Mouse (Mus musculus): ENCODE data around the gene Smyd4. TPM values are rescaled to one million over a fixed set of nuclear protein-coding genes. Genes with fewer than 3 reads are reported as not detected.

The Smyd4 gene
- polyA plus RNA-seq (2012; rRNA removed) = 6.7 and 6.8 TPM in 2 replicates

DNA sequence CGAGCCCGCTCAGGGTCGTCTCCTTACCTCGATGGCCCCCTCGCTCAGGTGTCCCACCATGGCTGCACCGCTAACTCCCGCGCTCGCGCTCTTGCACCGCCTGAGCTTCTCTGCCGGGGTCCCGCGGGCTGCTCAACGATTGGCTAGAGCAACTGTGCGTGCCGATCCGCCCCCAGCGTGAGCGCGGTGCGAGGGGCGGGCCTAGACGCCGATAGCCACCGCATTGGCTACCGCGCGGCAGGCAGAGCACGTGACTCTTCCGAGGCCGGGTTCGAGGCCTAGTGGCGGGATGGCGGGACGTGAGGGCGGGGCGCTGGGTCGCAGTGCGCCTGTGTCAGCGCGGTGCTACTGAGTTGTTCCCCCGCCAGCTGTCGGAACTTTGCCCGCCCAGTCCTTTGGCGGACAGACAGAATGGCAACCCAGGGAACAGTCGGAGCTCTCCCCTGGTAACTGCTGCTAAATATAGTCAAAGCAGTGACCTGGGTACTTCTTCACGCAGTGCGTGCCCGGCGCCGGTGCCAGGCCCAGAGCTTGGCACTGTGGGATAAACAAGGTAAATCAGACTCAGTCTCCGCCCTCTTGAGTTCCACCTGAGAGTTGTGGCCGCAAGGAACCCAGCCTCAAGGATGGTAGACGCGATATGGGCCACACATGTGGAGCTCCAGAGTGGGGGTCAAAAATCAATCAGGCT is at the start of gene Smyd4, which contains the start of gene Rpa1:
TSS of gene Smyd4 (plus strand) at position 235 of the 691 bp plus-strand sequence.
TSS of gene Rpa1 (minus strand) at position 126 of the 691 bp plus-strand sequence.
- peak; percentile 89 for DNase-seq (ENCODE audit: low spot score)

- DNase-seq (ENCODE audit: low spot score) = no peak
These were observed 49.7 kb upstream of the Smyd4 start for GRCm38 (mm10) chr11:75298491-75298890.

- no peak for DNase-seq (ENCODE audit: low spot score)
These were observed 48.4 kb upstream of the Smyd4 start for GRCm38 (mm10) chr11:75299786-75300185.

DNA sequence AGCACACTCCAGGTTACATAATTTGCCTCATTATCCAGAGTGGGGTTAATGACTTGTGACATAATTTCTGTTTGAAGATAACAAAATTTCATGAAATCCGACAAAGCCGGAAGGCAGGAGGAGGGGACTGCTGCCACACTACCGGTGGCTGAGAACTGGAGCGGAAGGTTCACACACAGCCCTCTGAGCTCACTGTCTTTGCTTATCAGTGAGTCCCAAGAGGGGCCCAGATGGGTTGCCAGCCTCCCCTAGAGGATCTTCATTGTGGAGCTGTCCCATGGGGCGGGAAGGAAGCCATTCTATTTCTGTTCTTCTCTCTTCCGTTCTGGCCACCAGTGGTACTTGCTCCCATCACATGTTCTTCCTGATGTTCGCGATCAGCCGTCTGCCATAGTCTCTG is 47.3 kb upstream of the Smyd4 start:
- DNase-seq (ENCODE audit: low spot score) = no peak

- DNase-seq (ENCODE audit: low spot score) = no peak
These were observed 43.4 kb upstream of the Smyd4 start for GRCm38 (mm10) chr11:75304797-75305196.

DNA sequence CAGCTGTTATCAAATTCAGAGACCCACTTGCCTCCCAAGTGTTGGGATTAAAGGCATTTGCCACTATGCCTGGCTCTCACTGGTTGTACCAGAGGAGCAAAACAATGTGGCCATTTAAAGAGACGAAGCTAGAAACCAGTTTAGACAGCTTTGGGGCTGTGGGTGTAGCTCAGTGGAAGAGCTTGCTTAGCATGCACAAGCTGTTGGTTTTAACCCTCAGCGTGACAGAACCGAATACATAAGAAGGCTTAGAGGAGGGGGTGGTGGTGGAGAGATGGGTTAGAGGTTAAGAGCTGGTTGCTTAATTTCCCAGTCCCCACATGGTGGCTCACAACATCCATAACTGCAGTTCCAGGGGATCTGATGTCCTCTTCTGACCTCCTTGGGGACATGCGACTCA is 39.6 kb upstream of the Smyd4 start:
- no peak for DNase-seq (ENCODE audit: low spot score)

- no peak for DNase-seq (ENCODE audit: low spot score)
These were observed 37.4 kb upstream of the Smyd4 start for GRCm38 (mm10) chr11:75310813-75311212.

- DNase-seq (ENCODE audit: low spot score) = no peak
These were observed 36.5 kb upstream of the Smyd4 start for GRCm38 (mm10) chr11:75311751-75312150.

DNA sequence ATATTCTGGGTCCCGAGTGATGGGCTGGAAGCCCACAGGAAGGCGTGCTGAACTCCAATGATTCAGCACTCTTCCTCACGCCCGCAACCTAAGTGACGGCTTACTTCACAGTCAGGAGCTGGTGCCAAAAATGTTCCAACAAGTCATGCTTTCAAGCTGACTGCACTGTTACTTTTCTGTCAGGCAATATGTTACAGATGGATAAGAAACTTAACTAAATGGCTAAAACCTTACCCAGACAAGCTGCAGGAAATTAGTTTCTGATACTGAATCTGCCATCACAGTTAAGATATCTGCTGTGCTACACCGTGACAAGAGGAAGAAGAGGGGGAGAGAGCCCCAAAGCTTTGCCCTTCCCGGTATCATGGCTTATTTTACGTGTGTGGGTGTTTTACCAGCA is 34.4 kb upstream of the Smyd4 start:
- DNase-seq (ENCODE audit: low spot score) = no peak

DNA sequence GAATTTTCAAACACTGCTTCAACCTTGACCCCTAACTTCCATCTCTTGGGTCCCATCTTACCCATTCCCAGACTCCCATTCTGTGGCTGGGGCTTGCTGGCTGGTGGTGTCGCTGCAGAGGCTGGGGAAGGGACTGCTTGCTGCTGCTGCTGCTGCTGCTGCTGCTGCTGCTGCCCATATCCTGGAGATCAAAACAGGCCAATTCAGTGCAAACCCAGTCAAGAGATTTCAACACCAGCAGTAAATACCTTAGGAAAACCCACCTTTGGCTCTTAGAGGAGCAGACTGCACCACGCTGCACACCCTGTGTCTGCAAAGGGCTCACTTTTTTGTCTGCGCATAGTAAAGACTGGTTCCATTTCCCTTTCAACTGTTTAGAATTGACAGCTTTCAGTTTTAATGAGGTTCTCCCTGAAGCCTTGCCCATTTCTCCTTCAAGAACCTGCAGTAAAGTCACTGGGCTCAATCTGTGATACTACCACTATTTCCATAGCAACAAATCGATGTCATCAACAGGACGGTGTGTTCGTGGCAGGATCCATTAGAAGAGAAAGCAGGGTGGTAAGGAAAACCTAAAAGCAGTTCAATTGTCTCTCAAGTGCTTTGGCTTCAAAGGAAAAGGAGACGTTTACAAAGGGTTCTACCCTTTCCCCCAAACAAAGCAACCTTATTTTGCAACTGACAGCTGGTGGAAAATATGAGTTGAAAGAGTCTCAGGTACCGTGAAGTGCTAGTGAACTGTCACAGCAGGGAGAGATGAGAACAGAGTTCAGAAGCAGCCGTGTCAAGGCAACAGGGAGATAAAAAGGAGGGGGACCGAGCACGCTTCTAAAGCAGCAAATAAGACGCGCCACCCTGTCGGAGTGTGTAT is 29.6 kb upstream of the Smyd4 start:
- DNase-seq (ENCODE audit: low spot score) = no peak

DNA sequence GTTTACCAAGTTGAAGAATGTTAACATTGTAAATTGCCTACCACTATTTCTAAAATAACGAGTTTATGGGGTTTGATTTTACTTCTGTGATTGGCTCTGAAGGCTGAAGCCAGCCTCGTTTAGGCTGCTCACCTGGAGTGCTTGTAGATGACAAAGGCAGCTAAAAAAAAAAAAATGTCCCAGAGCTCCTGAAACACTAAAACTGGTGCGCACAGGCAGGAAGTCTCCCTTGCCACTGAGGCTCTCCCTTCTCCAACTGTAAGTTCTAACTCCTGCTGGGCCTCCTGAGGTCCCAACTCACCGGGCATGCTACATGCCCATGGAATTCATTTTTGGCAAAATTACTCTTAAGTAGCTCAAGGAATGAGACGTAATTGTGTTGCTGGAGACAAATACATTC is 29.0 kb upstream of the Smyd4 start:
- DNase-seq (ENCODE audit: low spot score) = no peak

- DNase-seq (ENCODE audit: low spot score) = no peak
These were observed 24.9 kb upstream of the Smyd4 start for GRCm38 (mm10) chr11:75323326-75323737.

DNA sequence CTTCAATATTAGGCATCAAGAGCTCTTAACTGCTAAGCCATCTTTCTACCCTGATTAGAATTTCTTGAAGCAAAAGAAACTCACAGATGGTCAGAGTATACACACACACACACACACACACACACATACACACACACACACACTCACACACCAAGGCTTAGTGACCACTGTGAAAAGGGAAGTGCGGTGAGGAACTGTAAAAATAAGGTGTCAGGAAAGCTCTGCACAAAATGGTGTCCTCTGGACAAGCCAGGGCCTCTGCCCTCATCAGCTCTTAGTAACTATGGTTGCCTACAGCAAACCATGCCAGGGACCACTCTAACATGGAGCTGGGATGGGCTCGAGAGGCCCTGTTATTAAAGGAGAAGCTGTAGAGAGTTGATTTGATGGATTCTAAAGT is 23.8 kb upstream of the Smyd4 start:
- DNase-seq (ENCODE audit: low spot score) = no peak

- DNase-seq (ENCODE audit: low spot score) = no peak
These were observed 22.9 kb upstream of the Smyd4 start for GRCm38 (mm10) chr11:75325116-75325968.

GRCm38 (mm10) chr11:75325969-75326311 is 22.3 kb upstream of the Smyd4 start:
- no peak for DNase-seq (ENCODE audit: low spot score)

DNA sequence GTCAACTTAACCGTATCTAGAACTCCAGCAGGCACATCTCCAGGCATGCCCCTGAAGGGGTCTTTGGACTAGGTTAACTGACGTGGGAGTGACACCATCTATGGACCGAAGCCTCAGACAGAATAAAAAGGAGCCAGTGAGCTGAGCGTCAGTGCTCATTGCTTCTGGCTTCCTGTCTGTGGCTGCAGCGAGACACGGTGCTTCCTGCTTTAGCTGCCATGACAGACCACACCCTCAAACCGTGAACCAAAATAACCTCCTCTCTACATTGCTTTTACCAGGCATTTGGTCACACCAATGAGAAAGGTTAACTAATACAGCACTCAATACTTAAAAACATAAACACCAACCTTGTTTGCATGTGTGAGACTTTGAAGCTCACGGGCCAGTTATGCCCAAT is 11.6 kb upstream of the Smyd4 start:
- no peak for DNase-seq (ENCODE audit: low spot score)

- no peak for DNase-seq (ENCODE audit: low spot score)
These were observed 11.0 kb upstream of the Smyd4 start for GRCm38 (mm10) chr11:75337246-75337645.

GRCm38 (mm10) chr11:75340076-75340475 is 8.2 kb upstream of the Smyd4 start:
- DNase-seq (ENCODE audit: low spot score) = no peak

- no peak for DNase-seq (ENCODE audit: low spot score)
These were observed 7.4 kb upstream of the Smyd4 start for GRCm38 (mm10) chr11:75340698-75341345.

DNA sequence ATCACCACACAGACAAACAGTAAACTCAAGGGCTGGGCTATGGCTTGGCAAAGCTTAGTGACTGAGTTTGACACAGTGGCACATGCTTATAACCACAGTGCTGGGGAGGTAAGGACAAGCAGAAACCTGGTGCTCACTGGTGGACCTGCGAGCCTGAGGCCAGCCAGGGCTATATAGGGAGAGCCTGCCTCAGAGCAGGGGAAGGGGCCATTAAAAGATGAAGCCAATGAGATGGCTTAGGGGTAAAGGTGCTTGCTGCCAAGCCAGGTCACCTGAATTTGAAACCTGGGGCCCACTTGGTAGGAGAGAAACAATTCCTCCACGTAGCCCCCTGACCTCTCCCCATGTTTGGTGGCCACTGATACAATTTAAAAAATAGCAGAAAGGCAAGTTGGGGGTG is 5.1 kb upstream of the Smyd4 start:
- DNase-seq (ENCODE audit: low spot score) = no peak

GRCm38 (mm10) chr11:75344163-75344562 is 4.1 kb upstream of the Smyd4 start:
- DNase-seq (ENCODE audit: low spot score) = no peak

DNA sequence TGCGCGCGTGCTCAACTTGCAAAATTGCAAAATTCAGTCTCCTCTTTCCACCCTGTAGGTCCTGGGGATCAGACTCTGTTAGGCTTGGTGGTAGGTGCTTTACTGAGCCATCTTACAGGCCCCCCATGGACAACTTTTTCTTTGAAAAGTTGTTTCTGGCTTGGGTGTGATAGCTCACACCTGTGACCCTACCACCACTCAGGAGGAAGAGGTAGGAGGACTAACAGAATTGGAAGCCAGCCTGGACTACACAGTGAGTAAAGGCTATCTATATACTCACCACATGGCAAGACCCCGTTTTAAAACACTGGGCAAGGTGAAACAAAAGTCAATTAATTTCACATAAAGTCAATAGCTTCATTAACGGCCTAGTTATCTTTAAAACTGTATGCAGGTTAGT is 3.5 kb upstream of the Smyd4 start:
- no peak for DNase-seq (ENCODE audit: low spot score)
